Mouse (Mus musculus): ENCODE data around the gene Cstb.

The Cstb gene

DNA sequence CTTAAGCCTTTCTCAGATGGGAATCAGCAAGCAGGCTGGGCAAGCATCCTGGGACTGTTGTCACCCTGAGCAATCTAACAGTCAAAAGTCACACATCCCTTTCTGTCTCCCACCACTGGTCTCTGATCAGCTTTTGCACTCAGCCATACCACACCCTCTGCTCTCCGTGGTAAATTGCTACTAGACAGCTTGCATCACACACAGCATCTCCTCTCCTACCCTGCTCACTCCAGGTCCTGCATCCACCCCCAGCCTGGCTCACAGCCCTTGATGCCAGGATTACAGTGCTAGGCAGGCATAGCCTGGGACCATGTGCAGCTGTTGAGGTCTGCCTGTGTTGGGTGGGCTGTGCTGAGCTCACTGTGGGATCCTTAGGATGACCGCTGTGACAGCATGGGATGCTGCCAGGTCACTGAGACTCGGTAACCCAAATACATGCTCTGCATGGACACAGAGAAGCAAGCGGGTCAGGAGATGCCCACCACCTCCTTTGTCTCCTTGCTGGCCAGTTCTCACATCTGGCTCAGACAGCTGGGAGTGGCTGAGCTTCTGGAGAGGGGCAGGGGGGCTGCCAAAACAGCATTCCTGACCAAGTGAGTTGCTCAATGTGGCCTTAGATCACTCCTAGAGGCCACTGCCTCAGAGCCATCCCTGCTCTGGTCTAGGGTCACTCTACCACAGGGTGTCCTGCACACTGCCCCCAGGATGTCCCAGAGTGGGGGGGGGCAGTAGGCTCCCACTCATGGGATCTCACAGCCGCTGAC lies 33.1 kb downstream of the Cstb start:
- intact Hi-C loops (cut with DNase I), result no loop called here

DNA sequence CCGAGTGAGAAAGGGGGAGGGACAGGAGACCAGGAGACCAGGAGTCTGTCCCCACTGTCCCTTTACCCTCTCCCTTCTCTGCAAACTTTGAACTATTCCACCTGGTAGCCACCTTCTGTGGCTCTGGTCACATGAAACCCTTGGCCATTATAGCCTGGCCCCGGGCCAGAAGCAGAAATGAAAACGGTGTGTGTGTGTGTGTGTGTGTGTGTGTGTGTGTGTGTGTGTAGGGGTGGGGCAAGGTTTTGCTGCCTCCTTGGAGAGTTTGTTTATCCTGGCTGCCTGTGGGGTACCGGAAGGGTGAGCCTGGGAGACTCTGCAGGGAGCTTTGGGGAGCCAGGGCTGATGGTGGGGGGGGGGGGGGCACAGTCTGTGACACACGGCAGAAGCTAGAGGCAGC lies 35.0 kb downstream of the Cstb start:
- intact Hi-C loops (cut with DNase I), result no loop called here

DNA sequence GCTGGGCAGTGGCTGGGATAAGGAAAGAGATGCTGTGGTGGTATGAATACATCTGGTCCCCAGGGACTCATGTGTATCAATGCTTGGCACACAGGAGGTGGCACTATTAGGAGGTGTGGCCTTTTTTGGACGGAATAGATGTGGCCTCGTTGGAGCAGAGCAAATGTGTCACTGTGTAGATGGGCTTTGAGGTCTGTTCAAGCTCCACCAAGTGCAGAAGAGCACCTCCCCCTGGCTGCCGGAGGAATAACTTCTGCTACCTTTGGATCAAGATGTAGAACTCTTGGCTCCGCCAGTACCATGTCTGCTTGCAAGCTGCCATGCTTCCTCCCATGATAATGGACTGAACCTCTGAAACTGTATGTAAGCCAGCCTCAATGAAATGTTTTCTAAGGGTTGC lies 36.3 kb downstream of the Cstb start:
- intact Hi-C loops (cut with DNase I), result no loop called here

DNA sequence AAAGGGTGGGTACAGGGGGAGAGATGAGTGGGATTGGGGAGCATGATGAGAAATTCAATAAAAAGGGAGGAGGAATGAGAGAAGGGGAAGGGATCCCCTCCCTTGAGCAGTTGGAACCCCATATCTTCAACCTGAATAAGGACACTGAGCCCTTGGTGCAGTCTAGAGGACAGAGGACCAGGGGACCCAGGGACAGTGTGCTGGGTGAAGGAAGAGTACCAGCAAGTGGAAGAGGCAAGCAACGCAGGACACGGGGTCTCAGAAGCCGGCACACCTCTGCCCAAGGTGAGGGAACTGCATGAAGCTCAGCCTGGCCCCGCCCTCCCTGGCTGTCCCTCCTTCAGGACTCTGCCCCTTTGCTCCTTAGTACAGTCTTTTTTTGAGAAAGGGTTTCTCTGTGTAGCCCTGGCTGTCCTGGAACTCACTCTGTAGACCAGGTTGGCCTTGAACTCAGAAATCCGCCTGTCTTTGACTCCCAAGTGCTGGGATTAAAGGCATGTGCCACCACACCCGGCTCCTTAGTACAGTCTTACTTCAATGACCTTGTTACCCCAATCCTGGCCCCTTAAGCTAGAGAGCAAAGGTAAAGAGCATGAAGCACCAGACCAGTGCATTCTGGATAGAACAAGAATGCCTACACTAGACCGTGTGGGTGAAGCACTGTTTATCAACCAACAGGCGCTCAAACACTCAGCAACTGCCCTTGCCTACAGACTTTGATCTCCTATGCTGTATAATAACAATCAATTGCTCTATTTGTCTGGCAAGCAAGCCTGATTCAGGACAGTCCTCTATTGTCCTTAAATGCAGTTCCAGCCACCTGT lies 37.7 kb downstream of the Cstb start:
- intact Hi-C loops (cut with DNase I), result no loop called here

DNA sequence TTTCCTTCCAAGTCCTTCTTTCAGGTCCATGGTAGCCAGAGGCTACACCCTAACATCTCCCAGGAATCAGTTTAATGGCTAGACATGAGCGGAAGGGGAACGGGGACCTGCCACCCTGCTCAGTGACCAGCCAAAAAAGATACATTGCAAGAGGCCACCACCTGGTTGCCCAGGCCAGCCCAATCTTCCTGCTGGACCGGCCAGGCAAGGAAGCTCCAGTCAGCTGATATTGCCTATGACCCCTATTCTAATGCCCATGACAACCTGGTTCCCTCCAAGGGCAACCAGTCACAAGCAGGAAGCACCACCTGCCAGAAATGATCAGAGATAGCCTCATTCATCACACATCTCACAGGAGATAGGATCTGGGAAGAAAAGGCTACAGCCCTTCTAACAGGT lies 38.3 kb downstream of the Cstb start:
- intact Hi-C loops (cut with DNase I), result no loop called here

DNA sequence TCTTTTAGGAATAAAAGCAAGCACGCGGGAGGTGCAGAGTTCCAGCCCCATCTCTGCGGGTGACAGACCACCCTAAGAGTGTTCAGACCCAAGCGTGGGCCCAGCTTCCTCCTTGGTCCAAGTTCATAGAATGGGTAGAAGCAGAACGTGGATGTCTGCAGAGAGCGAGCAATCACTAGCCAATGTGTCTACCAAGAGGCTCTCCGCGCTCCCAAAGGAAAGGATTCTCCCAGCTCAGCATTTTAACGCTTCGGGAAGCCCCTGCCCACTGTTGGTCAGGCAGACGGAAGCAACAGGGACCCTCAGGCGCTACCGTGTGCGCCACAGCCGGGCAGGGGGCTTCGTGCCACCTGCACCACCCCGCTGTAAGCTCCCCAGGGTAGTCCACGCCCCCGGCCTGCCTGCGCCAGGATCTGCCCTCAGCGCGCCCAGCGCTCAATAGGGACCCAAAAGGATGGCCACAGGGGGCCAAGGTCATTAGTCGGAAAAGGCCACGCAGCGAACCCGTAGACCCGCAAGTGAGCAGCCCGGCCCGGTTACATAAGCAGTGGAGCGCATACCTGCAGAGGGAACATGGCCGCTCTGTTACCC lies 38.8 kb downstream of the Cstb start:
- intact Hi-C loops (cut with DNase I), result no loop called here

DNA sequence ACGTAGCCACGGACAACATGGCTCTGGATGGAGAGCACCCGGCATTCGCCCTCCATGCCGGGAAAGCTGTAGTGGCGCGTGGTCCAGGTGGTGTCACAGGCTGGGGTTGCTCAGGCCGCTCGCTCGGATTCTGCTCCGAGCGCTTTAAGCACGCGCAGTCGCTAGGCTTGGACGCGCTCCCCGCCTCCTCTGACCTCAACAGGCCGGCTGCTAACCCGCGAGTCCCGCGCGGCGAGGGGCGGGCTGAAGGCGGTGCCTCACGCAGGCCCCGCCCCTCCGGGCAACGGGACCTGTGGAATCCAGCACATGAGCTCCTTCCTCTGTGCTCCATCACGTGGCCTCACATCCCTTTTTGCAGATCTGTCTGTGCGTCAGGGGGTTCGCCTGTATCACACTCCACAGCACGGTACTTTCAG lies 39.3 kb downstream of the Cstb start, which contains the start of gene Pdxk:
Pdxk (minus strand) TSS at position 184 of the 416 bp plus-strand sequence.
- intact Hi-C loops (cut with DNase I), result no loop called here

DNA sequence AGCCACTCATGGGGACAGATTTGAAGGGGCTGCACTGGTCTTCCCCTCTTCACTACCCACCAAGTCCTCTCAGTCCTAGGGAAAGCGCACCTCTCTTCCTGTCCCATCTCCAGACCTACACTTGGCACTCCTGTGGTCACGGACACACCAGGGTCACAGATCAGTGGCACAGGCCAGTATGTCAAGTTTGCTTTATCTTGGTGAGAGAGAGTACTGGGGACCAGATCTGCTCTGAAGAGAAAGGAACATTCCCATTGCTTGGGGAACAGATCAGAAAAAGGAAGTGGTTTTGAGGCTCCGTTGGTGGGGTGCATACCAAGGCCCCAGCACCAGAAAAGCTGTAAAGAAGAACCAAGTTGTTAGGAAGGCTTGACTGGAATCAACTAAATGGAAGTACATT lies 40.0 kb downstream of the Cstb start:
- intact Hi-C loops (cut with DNase I), result no loop called here

DNA sequence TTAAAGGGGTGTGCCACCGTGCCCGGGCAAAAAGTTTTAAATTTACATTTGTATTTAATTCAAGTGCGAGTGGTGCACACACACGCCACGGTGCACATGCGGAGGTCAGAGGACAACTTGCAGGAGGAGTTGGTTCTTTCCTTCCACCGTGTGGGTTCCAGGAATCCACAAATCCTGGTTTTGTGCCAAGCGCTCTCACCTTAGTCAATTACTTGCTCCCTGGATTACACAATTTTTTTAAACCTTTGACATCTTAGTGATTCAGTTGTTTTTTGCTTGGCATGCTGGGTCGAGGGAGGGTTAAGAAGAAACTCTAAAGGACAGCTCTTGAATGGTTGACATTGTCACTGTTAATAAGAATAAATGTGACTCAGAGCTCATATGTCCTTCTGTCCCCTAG lies 41.2 kb downstream of the Cstb start:
- intact Hi-C loops (cut with DNase I), result no loop called here

DNA sequence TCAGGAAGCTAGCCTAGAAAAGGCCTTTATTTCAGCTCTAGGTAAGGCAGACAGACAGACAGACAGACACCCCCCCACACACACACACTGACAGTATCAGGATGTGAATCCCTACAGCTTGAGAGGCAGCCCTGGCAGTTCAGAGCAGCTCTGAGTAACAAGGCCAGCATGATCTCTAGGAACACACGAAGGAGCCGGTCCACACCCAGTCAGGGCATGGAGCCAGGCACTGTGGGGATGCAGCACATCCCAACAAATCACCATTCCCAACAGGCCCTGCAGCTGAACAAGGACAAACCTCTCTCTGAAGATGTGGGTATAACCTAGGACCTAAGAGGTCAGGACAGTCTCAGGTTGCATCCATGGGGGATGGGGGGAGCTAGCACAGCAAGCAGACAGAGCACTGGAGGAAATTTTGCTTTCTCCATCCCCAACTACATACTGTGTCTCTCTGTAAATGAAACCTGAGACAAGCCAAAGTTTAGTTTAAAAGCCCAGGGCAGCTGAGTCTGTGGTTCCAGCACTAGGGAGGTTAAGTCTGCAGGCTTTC lies 42.4 kb downstream of the Cstb start:
- intact Hi-C loops (cut with DNase I), result no loop called here

DNA sequence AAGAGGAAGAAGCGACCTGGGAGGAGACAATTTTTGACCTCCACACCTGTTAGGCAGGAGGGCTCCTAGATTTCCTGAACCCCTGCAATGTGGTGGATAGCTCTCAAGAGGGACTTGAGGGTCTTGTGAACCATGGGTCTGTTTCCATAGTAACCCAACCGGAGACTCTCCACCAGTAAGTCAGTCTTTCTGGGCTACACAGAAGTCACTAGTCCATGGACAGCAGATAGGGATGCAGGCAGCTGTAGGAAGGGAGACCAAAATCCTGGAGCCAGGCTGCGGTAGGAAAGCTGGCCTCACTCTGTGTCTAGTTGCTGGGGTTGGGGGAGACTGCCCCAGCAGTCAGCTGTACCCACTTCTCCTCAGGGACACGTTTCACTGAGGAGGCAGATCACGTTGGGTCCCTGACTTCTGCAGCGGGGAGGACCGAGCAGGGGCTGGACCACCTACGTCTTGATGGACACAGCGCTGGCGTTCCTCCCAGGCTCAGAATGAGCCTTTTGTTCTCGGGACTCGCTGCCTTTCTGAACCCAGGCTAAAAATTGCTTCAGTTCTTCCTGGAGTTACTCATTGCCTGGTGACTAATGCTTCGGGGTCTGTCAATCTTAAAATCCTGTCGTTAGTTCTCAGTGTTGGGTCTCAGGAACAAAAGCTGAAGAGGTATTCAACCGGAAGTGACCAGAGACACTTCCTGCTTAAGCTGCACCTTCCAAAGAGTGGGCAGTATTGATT lies 45.3 kb downstream of the Cstb start:
- intact Hi-C loops (cut with DNase I), result no loop called here

DNA sequence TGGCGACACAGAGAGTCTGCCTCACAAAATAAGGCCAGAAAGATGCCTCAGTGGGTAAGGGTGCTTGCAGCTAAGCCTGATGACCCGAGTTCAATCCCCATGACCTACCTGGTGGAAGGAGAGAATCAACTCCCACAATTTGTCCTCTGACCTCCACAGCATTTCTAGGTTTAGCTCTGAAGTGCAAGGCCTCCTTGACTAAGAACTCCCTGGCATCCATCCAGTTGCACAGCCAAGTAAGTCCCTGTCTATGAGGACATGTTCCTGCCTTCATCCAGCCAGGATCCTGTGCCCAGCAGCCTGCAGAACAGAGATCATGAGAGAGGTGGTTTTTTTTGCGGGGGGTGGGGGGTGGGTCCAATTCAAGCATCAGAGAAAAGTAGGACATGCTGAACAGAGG lies 46.6 kb downstream of the Cstb start:
- intact Hi-C loops (cut with DNase I), result no loop called here

DNA sequence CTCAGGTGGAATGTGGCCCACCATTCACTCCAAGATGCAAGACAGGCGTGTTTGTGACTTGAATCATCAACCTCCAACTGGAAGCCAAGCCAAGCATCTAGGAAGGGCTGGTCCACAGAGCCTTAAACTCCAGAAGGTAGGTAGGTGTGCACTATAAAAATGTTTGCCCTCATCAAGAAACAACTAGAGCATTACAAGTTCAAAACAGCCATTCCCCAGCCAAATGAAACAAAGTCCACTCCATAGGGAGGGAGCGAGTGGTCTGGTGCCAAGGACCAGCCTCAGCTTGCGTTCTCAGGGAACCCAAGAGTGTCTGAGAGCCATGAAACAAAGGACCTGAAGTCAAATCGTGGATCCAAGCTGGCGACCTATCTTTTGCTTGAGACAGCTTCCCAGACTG lies 48.0 kb downstream of the Cstb start:
- intact Hi-C loops (cut with DNase I), result no loop called here

DNA sequence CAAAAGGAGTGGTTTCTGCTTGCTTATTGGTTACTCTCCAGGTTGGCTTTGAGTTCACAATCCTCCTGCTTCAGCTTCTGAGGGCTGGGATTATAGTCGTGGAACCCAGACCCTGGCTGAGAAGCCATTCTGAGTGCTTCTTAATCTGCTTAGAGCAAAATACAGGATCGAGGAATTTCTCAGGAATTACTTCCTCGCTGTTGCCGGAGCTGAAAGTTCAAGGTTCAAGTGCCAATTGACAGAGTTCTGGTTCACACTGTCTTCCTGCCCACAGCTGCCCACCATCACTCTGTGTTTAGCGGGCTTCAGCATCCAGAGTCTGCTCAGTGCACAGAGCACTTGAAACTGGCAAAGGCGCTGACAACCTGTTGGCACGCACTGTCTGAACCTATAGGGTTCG lies 49.3 kb downstream of the Cstb start:
- intact Hi-C loops (cut with DNase I), result no loop called here

DNA sequence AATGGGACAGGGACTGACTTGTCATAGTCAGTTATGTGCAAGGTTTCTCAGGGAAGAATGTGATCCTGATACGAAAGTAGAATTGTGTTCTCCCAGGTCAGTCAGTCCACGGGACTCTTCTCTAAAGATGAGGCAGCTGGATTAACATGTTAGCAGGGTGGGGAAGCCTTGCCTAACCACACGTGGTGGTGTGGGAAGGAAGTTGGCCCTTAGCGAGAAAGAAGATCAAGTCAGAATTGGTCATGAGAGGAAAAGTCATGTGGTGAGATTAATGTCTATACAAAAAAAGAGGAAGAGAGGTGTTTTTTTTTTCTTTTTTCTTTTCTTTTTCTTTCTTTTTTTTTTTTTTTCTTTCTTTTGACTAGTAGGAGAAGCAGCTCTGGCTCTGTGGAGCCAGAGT lies 51.4 kb downstream of the Cstb start:
- intact Hi-C loops (cut with DNase I), result no loop called here

Small RNA genes lying within 50 kb of the gene (microRNA-seq; reads per million reads assigned to microRNA genes)
- gene Mir6410, result 0 reads per million in 2 experiments
- gene Mir6907, result 0.57 to 0.74 reads per million in 2 experiments
- 0.12 to 0.69 reads per million in 2 experiments for gene Mir6908
